Mouse (Mus musculus) kidney, adult 9 months (tissue): ENCODE measurements around the gene Dlg2.

ENCODE experiments used
- DNase-seq: peaks from one replicate; pipeline ENCODE4 v3.0.0; 2022

Gene Dlg2

DNA sequence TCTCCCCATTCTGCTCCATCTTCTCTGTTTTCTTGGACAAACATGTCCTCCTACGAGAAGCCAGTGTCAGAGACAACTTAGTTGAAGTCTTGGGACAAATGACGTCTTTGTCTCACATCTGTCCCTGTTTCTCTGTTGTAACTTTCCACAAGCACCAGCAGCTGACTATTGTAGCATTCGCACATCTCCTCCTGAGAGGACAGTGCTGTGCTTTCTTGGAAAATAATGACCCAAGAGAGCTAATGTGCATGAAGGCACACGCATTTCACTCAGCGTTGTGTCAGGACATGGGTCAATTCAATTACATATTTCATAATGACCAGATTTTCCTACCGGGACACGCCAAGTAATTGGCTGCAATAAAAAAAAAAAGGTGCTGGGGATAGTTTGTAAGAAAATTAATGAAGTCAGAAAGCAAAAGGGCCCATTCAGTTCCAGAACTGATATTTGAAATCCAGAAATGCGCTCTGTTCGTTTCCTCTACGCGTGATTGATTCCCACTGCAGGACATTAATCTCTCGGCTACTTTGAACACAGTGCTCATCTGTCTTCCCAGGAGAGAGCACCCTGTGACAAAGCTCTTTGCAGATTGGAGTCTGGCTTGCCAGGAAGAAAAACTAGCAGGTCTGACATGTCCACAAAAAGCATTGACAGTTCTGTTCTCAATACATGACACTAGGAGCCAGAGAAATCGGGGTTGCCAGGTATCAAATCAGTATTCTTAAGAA lies 1846.0 kb downstream of the Dlg2 start:
- no peak for DNase-seq

GRCm38 (mm10) chr7:92323710-92324109 lies 1847.2 kb downstream of the Dlg2 start:
- DNase-seq = peak; percentile 64

DNA sequence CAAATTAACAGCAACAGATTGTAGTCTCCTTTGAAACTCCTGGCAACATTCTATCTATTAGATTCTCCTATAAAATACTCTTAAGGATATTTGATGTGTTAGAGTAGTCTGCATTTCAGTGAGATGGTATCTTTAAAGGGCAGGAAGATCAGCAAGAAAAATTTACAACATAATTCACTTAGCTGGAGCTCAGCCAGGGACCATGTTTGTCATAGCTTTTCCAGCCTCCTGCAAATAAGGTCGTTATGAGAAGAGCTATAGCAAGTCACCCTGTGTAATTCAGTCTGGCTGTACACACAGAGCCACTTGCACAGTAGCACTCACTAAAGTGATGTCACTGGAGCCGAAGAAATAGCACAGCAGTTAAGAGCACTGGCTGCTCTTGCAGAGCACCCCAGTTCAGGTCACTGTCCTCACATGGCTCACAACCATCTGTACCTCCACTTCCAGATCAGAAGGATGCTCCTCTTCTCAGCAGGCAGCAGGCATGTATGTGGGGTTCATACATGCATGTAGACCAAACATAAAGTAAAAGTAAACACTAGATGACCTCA lies 1850.9 kb downstream of the Dlg2 start:
- DNase-seq = no peak

DNA sequence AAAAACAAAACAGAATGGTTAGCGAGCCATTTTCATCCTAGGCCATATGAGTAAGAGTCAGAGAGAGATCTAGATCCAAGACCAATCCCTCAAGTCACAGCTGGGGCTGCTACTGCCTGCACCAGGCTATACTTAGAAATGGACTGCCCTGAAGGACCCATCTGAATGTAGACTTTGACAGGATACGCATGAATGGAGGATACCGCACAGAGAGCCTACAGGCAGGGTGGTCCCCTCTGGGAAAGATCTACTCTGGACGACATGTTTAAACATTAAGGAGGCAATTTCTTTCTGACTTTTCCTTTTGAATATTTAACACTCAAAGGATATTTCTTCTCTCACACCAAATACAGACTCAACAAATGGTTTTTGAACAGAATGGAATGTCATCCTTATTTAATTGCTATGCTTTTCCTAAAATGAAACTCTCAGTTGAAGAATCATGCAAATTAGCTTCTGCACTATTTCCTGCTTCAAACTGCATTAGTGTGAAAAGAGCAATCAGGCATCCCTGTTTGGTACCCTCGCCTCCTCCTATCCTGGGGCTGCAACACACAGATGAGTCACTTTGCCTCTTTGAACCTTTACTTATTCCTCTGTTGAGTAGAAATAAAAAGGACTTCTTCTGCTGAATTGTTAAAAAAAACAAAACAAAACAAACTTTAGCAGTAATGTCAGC lies 1856.9 kb downstream of the Dlg2 start:
- no peak for DNase-seq

- DNase-seq = no peak
These were observed 1880.1 kb downstream of the Dlg2 start for GRCm38 (mm10) chr7:92356542-92356941.

GRCm38 (mm10) chr7:92363386-92363785 lies 1886.9 kb downstream of the Dlg2 start:
- no peak for DNase-seq

GRCm38 (mm10) chr7:92363800-92364199 lies 1887.3 kb downstream of the Dlg2 start:
- DNase-seq = no peak

DNA sequence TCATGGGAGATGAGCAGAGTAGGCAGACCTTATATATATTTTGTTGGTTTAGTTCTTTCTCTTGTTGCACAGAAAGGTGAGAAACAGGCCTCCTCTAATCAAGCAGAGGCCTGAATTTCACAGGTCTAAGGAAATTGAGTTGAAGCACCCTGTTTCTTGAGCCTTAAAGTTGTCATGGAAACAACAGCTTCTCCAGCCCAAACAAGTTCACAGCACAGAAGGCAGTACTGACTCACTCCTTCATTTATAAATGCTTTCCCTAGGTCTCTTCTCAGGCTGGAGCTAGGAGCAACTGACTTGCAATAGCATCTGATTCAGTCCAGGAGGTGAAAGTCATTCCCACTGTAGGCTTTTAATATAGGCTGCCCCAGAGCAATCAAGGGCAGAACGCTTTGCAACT lies 1890.6 kb downstream of the Dlg2 start:
- no peak for DNase-seq

DNA sequence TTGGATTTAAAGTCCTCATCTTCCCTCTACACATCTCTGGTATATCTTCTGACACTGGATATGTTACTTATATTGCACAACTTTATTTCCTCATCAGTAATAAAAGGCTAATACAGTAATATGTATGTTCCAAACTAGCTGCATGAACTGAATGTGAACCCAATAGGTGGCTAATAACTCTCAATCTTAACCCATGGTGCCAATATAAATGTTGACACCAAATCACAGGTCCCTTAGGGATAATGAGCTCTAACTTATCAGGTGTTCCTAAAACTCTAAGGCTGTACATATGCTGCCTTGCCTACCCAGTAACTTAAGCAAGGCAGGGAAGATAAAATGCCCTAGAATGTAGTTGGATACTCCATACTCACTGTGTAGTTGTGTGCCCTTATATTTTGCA lies 1894.0 kb downstream of the Dlg2 start:
- DNase-seq = no peak

GRCm38 (mm10) chr7:92371638-92372037 lies 1895.2 kb downstream of the Dlg2 start:
- no peak for DNase-seq

GRCm38 (mm10) chr7:92373863-92374357 lies 1897.4 kb downstream of the Dlg2 start:
- no peak for DNase-seq

- DNase-seq = no peak
These were observed 1907.5 kb downstream of the Dlg2 start for GRCm38 (mm10) chr7:92383913-92384484.

GRCm38 (mm10) chr7:92392052-92392640 lies 1915.7 kb downstream of the Dlg2 start:
- DNase-seq = no peak

DNA sequence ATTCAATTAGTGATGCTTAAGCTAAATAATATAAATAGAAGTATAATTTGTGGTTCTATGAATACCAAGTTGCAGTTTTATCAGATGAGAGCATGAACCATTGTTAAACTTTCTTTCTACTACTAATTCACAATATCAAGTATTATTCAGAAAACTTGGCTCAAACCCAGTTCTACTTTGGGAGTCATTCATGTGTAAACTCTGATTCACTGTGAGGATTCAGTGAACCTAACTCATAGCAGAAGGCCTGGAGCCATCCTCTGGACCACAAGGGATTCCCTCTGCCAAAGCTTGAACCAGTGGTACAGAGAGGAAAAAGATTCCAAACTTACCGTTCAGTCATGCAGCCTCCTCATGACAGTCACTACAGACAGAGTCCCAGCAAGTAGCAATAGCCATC lies 1920.3 kb downstream of the Dlg2 start:
- no peak for DNase-seq

DNA sequence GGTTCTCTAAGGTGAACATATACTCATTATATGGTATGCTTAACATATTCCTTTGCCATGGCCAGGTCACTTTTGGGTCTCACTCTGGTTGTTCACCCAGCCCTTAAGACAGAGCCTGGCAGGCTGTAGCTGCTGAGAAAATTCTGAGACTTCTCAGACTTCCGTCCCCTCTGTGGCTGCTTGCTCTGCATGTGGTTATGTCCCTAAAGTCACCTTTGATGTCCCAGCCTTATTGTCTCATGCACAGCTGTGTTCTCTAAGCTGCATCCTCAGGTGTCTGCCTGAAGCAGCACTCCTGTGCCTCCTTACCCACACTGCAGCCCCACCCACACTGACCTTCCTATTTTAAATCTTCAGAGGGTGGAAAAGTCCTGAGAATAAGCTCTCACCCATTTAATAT lies 1922.4 kb downstream of the Dlg2 start:
- no peak for DNase-seq

- DNase-seq = no peak
These were observed 1924.1 kb downstream of the Dlg2 start for GRCm38 (mm10) chr7:92400551-92400950.

DNA sequence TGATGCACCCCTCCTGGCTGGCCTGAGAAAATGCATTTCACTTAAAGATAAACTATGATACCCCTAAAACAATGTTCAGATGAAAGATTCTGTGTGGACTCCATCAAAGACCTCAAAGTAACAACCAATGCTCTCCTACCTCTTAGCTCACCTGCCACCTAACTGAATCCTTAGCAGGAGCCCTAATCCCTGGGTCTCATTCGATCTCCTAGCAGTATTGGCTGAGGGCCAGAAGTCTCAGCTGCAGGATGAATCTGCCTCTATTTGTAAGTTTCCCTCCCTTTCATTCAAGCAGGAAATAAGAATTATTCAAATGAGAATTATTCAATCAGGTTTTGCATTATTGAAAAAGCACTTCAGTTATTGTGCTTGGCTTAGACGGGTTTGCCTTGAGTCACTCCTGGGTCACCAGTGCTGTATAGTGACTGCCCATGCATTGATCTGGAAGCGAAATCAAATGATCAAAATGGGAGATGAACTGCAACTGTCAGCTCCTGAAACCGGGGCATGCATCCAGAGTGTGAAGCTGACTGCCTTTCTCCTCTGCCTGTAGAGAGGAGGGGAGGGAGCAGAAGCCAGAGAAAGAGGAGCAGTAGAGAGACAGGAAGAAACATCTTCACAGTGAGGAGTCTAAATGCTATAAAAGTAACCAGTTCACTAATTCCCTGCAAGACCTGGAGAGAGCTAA lies 1924.7 kb downstream of the Dlg2 start:
- DNase-seq = no peak

DNA sequence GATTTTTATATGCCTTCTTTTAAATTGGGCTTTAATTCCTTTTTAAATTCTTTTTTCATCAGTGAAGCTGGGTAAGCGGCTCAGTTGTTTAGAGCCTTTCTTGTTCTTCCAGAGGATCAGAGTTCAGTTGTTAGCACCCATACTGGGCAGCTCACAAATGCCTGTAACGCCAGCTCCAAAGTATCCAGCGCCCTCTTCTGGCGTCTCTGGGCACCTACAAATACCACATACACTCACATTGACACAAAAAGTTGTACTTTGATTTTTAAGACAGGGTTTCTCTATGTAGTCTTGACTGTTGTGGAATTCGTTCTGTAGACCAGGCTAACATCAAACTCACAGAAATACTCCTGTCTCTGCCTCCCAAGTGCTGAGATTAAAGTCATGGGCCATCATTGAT lies 1932.0 kb downstream of the Dlg2 start:
- DNase-seq = no peak

- DNase-seq = no peak
These were observed 1944.0 kb downstream of the Dlg2 start for GRCm38 (mm10) chr7:92420474-92420873.

GRCm38 (mm10) chr7:92423017-92423416 lies 1946.5 kb downstream of the Dlg2 start:
- DNase-seq = no peak

DNA sequence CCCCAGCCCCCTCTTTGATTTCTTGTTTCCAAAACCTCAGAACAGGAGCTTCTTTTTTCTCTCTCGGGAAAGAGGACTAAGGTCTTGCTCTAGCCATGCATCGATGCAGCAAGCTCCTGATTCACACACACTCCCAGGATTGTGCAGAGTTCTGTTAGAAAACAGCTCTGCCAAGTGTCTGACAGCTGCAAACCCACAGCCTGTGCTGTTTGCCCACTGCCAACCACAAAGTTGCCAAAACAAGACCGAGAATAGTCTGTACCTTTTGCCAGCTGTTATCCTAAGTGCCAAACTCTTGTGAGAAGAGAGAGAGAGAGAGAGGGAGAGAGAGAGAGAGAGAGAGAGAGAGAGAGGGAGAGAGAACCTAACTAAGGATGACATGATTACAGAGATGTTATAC lies 1948.2 kb downstream of the Dlg2 start:
- DNase-seq = no peak

DNA sequence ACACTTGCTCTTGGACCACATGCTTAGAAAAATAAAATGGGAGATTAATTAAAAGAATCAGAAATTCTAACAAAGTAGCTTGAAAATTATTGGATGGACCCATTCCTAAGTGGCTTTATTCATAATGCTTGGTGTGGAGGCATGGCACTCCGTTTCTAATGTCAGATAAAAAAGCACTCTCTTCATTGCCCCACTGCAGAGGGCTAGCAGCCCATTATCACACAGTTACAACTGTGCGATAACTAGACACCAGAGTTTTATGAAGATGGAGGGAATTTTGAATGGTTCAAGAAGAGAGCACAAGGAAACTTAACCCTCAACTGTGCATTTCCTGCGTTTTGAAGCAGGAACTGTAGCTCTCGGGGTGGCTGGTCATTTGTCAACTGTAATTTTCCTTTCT lies 1950.8 kb downstream of the Dlg2 start:
- DNase-seq = no peak

GRCm38 (mm10) chr7:92428629-92429028 lies 1952.2 kb downstream of the Dlg2 start:
- DNase-seq = no peak
